Mouse (Mus musculus) lung, embryonic 14.5 days (tissue): ENCODE data around the gene Mpdz. TPM values are rescaled to one million over a fixed set of nuclear protein-coding genes. Genes with fewer than 3 reads are reported as not detected.
A peak's percentile ranks its signal among the peaks of the same experiment; 100 is the strongest.

ENCODE experiments used
- ATAC-seq: fragments of 200-750 bp; cut with Nextera tagmentation; 2 replicates; pipeline ENCODE4 v1.8.0; 2017; ENCODE audit warnings: mild to moderate bottlenecking, moderate TSS enrichment, moderate library complexity; ENCODE audit not compliant: insufficient read depth
- DNase-seq: peaks from one replicate; pipeline ENCODE4 v3.0.0-alpha.2; 2015
- H3K27ac ChIP-seq: fragments of 300-500 bp; sonication (generic); 2 replicates; pipeline ENCODE4 v1.5.1; 2014; ENCODE audit warnings: low read depth, mild to moderate bottlenecking, moderate library complexity
- H3K27me3 ChIP-seq: fragments of 300-500 bp; sonication (generic); 2 replicates; pipeline ENCODE4 v1.6.1; 2014; ENCODE audit warnings: low read length, control low read depth; ENCODE audit not compliant: insufficient read depth
- H3K36me3 ChIP-seq: fragments of 300-500 bp; sonication (generic); 2 replicates; pipeline ENCODE4 v1.6.1; 2014; ENCODE audit warnings: control low read depth; ENCODE audit not compliant: insufficient read depth
- H3K4me1 ChIP-seq: fragments of 300-500 bp; sonication (generic); 2 replicates; pipeline ENCODE4 v1.6.1; 2014; ENCODE audit warnings: antibody characterized with exemption, control low read depth; ENCODE audit not compliant: insufficient read depth
- H3K4me2 ChIP-seq: fragments of 300-500 bp; sonication (generic); 2 replicates; pipeline ENCODE4 v1.6.1; 2014; ENCODE audit warnings: mild to moderate bottlenecking
- H3K4me3 ChIP-seq: fragments of 300-500 bp; sonication (generic); 2 replicates; pipeline ENCODE4 v1.5.1; 2014; ENCODE audit warnings: low read depth, low read length
- H3K9ac ChIP-seq: fragments of 300-500 bp; sonication (generic); 2 replicates; pipeline ENCODE4 v1.6.1; 2014
- H3K9me3 ChIP-seq: fragments of 300-500 bp; sonication (generic); 2 replicates; pipeline ENCODE4 v1.6.1; 2016; ENCODE audit warnings: low read depth, low read length, control low read depth
- CTCF ChIP-seq: IDR thresholded peaks from 2 replicates; pipeline ENCODE4 v1.5.1; 2016; ENCODE audit warnings: antibody characterized with exemption, low read depth
- WGBS: fragments of 180-500 bp; shearing (Covaris S2); extraction: QIAGEN DNeasy Blood & Tissue Kit; methylation state at CpG from one replicate; pipeline ENCODE4 v1.1.7; 2014; 5-methylcytosine and 5-hydroxymethylcytosine counted together
- polyA plus RNA-seq: library from polyadenylated mRNA; unstranded; fragments of >200 nt; fragmentation: Nextera tagmentation; extraction: Ambion mirVana; gene quantifications from 2 replicates; pipeline ENCODE4 v1.2.1, GENCODE M21; 2014

Gene Mpdz
- polyA plus RNA-seq, 1 experiment from 2014 or later = 52.1 TPM

GRCm38 (mm10) chr4:81283611-81284010, 159.0 kb downstream of the Mpdz start:
- Histone ChIP-seq H3K27me3 (no peaks in the 10 kb centered on the region), H3K27ac (no peak overlapping the region), H3K4me2 (no peak overlapping the region), H3K4me1 (no peaks in the 10 kb centered on the region), H3K9ac (no peak overlapping the region), H3K36me3 (peaks cover 59% of the 10 kb centered on the region), H3K4me3 (no peak overlapping the region), H3K9me3 (no peaks in the 10 kb centered on the region)
- no peak for DNase-seq
- 88% methylated on average over 3 of the region's 3 CpGs for WGBS
- no peak for TF ChIP-seq CTCF
- ATAC-seq = no peak

- ATAC-seq = no peak
- Histone ChIP-seq H3K4me1 (no peaks in the 10 kb centered on the region), H3K4me2 (no peak overlapping the region), H3K4me3 (no peak overlapping the region), H3K36me3 (peaks cover 62% of the 10 kb centered on the region), H3K27ac (no peak overlapping the region), H3K27me3 (no peaks in the 10 kb centered on the region), H3K9me3 (no peaks in the 10 kb centered on the region), H3K9ac (no peak overlapping the region)
- WGBS = 97% methylated on average over 6 of the region's 6 CpGs
- no peak for DNase-seq
- TF ChIP-seq CTCF = no peak
These were observed 159.5 kb downstream of the Mpdz start for GRCm38 (mm10) chr4:81283081-81283480.

GRCm38 (mm10) chr4:81280098-81280497, 162.5 kb downstream of the Mpdz start:
- no peak for TF ChIP-seq CTCF
- H3K27ac ChIP-seq = no peak overlapping the region
- no peak for ATAC-seq

GRCm38 (mm10) chr4:81279451-81279850, 163.2 kb downstream of the Mpdz start:
- H3K36me3 ChIP-seq = peaks cover 52% of the 10 kb centered on the region
- WGBS = 93% methylated on average over 5 of the region's 5 CpGs
- no peaks in the 10 kb centered on the region for H3K27me3 ChIP-seq
- H3K27ac ChIP-seq = no peak overlapping the region
- H3K9me3 ChIP-seq = no peaks in the 10 kb centered on the region
- no peak overlapping the region for H3K4me2 ChIP-seq
- TF ChIP-seq CTCF = no peak
- ATAC-seq (no peak), DNase-seq (no peak)
- H3K9ac ChIP-seq = no peak overlapping the region
- H3K4me3 ChIP-seq = no peak overlapping the region
- no peaks in the 10 kb centered on the region for H3K4me1 ChIP-seq

More at GRCm38 (mm10) chr4:81280098-81280497, 162.5 kb downstream of the Mpdz start:
- H3K27me3 ChIP-seq = no peaks in the 10 kb centered on the region
- H3K4me3 ChIP-seq = no peak overlapping the region
- DNase-seq = no peak
- no peak overlapping the region for H3K9ac ChIP-seq
- no peaks in the 10 kb centered on the region for H3K4me1 ChIP-seq
- peaks cover 57% of the 10 kb centered on the region for H3K36me3 ChIP-seq
- no peak overlapping the region for H3K4me2 ChIP-seq
- H3K9me3 ChIP-seq = no peaks in the 10 kb centered on the region
- WGBS = 68% methylated on average over 4 of the region's 4 CpGs

GRCm38 (mm10) chr4:81275957-81276715, 166.5 kb downstream of the Mpdz start:
- WGBS = 63% methylated on average over 6 of the region's 6 CpGs
- H3K36me3 ChIP-seq = peaks cover 23% of the 10 kb centered on the region; the same call in 1 of the 2 replicates
- no peaks in the 10 kb centered on the region for H3K27me3 ChIP-seq
- no peak for TF ChIP-seq CTCF
- H3K4me2 ChIP-seq = no peak overlapping the region
- peak; percentile 26 for DNase-seq
- no peak overlapping the region for H3K4me3 ChIP-seq
- no peak for ATAC-seq
- H3K4me1 ChIP-seq = no peaks in the 10 kb centered on the region
- no peaks in the 10 kb centered on the region for H3K9me3 ChIP-seq
- no peak overlapping the region for H3K9ac ChIP-seq
- no peak overlapping the region for H3K27ac ChIP-seq

GRCm38 (mm10) chr4:81273067-81273466, 169.5 kb downstream of the Mpdz start:
- no peaks in the 10 kb centered on the region for H3K4me1 ChIP-seq
- no peaks in the 10 kb centered on the region for H3K9me3 ChIP-seq
- no peaks in the 10 kb centered on the region for H3K27me3 ChIP-seq
- H3K27ac ChIP-seq = no peak overlapping the region
- DNase-seq (no peak), ATAC-seq (no peak)
- H3K36me3 ChIP-seq = peaks cover 8% of the 10 kb centered on the region; the same call in 1 of the 2 replicates
- no peak for TF ChIP-seq CTCF
- H3K4me3 ChIP-seq = no peak overlapping the region
- 86% methylated on average over 2 of the region's 2 CpGs for WGBS
- H3K9ac ChIP-seq = no peak overlapping the region
- no peak overlapping the region for H3K4me2 ChIP-seq

GRCm38 (mm10) chr4:81252859-81253780, 189.5 kb downstream of the Mpdz start:
- H3K36me3 ChIP-seq = no peaks in the 10 kb centered on the region
- no peak overlapping the region for H3K27ac ChIP-seq
- no peaks in the 10 kb centered on the region for H3K9me3 ChIP-seq
- no peak for TF ChIP-seq CTCF
- no peaks in the 10 kb centered on the region for H3K4me1 ChIP-seq
- H3K9ac ChIP-seq = no peak overlapping the region
- H3K4me2 ChIP-seq = no peak overlapping the region
- ATAC-seq (no peak), DNase-seq (no peak)
- 69% methylated on average over 6 of the region's 6 CpGs for WGBS
- H3K27me3 ChIP-seq = no peaks in the 10 kb centered on the region
- H3K4me3 ChIP-seq = no peak overlapping the region
